Mouse (Mus musculus): ENCODE measurements around the gene Meis3.
A peak's percentile ranks its signal among the peaks of the same experiment; 100 is the strongest.

Meis3 gene

GRCm38 (mm10) chr7:16160702-16161101 lies 14.2 kb upstream of the Meis3 start:
- DNase-seq (ENCODE audit: low spot score) = no peak

- no peak for DNase-seq (ENCODE audit: low spot score)
These were observed 13.6 kb upstream of the Meis3 start for GRCm38 (mm10) chr7:16161302-16161701.

GRCm38 (mm10) chr7:16162036-16162435 lies 12.9 kb upstream of the Meis3 start:
- DNase-seq (ENCODE audit: low spot score) = no peak

GRCm38 (mm10) chr7:16172141-16172581 lies 2.7 kb upstream of the Meis3 start:
- peak; percentile 47 for DNase-seq (ENCODE audit: low spot score)

GRCm38 (mm10) chr7:16172586-16173140 lies 2.2 kb upstream of the Meis3 start:
- no peak for DNase-seq (ENCODE audit: low spot score)

- DNase-seq (ENCODE audit: low spot score) = no peak
These were observed 1.7 kb upstream of the Meis3 start for GRCm38 (mm10) chr7:16173146-16173545.

- DNase-seq (ENCODE audit: low spot score) = no peak
These were observed 647 bp downstream of the Meis3 start for GRCm38 (mm10) chr7:16175542-16175931.

GRCm38 (mm10) chr7:16178114-16178513 lies 3.2 kb downstream of the Meis3 start:
- no peak for DNase-seq (ENCODE audit: low spot score)

- DNase-seq (ENCODE audit: low spot score) = peak; percentile 68
These were observed 8.8 kb downstream of the Meis3 start for GRCm38 (mm10) chr7:16183663-16184062.

- no peak for DNase-seq (ENCODE audit: low spot score)
These were observed 12.6 kb downstream of the Meis3 start for GRCm38 (mm10) chr7:16187494-16187893.

GRCm38 (mm10) chr7:16192315-16192714 lies 17.4 kb downstream of the Meis3 start:
- peak; percentile 93 for DNase-seq (ENCODE audit: low spot score)

GRCm38 (mm10) chr7:16193702-16194101 lies 18.8 kb downstream of the Meis3 start:
- DNase-seq (ENCODE audit: low spot score) = no peak

GRCm38 (mm10) chr7:16196616-16197015 lies 21.7 kb downstream of the Meis3 start:
- no peak for DNase-seq (ENCODE audit: low spot score)

- DNase-seq (ENCODE audit: low spot score) = no peak
These were observed 22.3 kb downstream of the Meis3 start for GRCm38 (mm10) chr7:16197166-16197565.

- DNase-seq (ENCODE audit: low spot score) = no peak
These were observed 23.6 kb downstream of the Meis3 start for GRCm38 (mm10) chr7:16198540-16198939.

- DNase-seq (ENCODE audit: low spot score) = no peak
These were observed 26.2 kb downstream of the Meis3 start for GRCm38 (mm10) chr7:16201136-16201535.

GRCm38 (mm10) chr7:16202756-16203504 lies 28.0 kb downstream of the Meis3 start:
- no peak for DNase-seq (ENCODE audit: low spot score)

GRCm38 (mm10) chr7:16203505-16203903 lies 28.6 kb downstream of the Meis3 start:
- DNase-seq (ENCODE audit: low spot score) = no peak

- DNase-seq (ENCODE audit: low spot score) = no peak
These were observed 29.9 kb downstream of the Meis3 start for GRCm38 (mm10) chr7:16204791-16205190.

GRCm38 (mm10) chr7:16207076-16207475 lies 32.2 kb downstream of the Meis3 start:
- DNase-seq (ENCODE audit: low spot score) = no peak

- DNase-seq (ENCODE audit: low spot score) = no peak
These were observed 32.6 kb downstream of the Meis3 start for GRCm38 (mm10) chr7:16207496-16207895.

GRCm38 (mm10) chr7:16208781-16209665 lies 34.1 kb downstream of the Meis3 start:
- DNase-seq (ENCODE audit: low spot score) = no peak

- no peak for DNase-seq (ENCODE audit: low spot score)
These were observed 36.0 kb downstream of the Meis3 start for GRCm38 (mm10) chr7:16210862-16211365.

Measured in retina, embryonic 14.5 days (tissue).